Mouse (Mus musculus): ENCODE data around the gene Gm21972. TPM values are rescaled to one million over a fixed set of nuclear protein-coding genes. Genes with fewer than 3 reads are reported as not detected.

Gm21972 gene
- total RNA-seq, 2 experiments from 2014 or later = 1.8 TPM; not detected in 1

DNA sequence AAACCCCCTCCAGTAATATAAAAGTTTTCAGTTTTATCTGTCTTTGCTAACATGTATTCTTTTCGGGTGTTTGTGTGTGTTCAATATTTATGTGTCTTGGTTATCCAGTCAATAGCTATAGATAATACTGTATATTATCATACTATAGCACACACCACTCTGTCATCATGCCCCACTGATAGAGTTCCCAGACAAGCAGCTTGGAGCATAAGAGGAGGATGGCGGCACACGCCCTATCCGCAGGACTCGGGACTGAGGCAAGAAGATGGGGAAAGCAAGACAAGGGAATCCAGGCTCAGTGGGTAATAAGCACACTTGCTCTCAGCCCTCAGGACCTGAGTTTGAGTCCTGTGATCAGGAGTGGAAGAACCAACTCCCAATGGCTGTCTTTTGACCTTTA, 27.0 kb downstream of the Gm21972 start:
- intact Hi-C loops (cut with DNase I) = no loop called here
- no peak for DNase-seq

DNA sequence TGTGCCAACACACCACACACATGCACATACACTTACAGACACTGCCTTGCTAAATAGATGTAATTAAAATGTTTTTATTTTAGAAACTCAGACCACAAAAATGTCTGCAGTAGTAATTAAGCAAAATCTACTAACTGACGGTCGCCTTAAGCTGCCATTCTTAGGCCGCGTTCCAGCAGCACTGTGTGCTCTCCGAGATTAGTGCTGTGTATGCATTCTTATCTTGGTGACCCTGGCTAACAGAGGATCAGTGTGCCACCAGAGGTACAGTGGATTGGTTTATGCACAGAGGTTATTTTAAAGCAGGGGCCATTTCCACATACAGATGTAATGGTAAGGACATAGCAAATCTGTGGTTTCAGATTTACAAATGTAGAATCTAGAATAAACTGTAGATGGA, 27.6 kb downstream of the Gm21972 start:
- intact Hi-C loops (cut with DNase I) = no loop called here
- DNase-seq = no peak

- DNase-seq = no peak
- intact Hi-C loops (cut with DNase I) = no loop called here
These were observed 41.2 kb downstream of the Gm21972 start for GRCm38 (mm10) chr1:86174602-86175001.

DNA sequence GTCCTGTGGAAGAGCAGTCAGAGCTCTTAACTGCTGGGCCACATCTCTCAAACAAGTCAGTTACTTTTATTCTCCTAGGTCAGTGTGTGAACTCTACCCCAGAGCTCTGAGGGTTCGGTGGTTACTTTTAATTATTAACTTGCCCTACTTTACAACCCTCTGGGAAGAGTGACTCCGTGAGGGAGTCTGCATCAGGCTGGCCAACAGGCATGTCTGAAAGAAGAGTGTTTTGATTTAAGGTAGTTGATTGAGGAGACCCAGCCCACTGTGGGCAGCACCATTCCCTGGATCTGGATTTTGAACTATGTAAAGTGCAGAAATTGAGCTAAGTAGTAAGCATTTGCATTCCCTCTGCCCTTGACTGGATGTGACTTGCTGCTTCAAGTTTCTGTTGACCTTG, 42.6 kb downstream of the Gm21972 start:
- DNase-seq = no peak
- intact Hi-C loops (cut with DNase I) = no loop called here

GRCm38 (mm10) chr1:86178462-86179253, 45.2 kb downstream of the Gm21972 start:
- intact Hi-C loops (cut with DNase I) = loop anchor here (1.0 kb wide), 1 partner anchor 161 kb away; no protein-coding TSS in a partner anchor
- DNase-seq = peak; percentile 82 to 89

DNA sequence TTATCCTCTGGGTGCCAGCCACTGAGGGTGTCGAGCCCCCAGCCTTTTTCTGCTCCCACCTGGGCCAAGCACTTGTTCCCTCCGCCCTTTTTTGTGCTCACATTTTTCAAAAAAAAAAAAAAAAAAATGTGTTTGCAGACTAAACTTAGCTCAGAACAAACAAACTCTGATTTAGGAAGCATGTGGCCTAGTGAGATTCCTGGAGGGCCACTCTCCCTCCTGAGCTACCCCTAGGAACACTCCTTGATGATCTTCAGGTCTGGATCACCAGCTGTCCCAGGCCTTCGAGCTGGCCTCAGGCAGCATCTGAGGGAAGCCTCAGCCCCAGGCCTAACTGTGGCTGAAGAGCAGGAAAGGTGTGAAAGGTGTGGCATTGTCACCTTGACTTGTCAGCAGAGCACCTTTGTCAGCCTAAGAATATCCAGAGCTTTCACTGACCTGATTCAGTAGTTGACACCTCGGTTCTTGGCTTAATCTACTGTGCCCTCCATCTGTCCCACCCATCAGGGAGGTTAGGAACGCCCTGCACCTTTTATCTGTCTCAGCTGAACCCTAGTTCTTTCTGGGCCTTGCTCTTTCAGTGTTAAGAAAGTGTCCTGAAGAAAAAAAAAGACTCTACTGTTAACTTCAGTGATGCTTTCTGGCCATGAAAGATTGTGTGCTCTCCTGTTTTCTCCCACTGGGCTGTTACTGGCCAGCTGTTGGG, 48.7 kb downstream of the Gm21972 start:
- intact Hi-C loops (cut with DNase I) = no loop called here
- no peak for DNase-seq

GRCm38 (mm10) chr1:86183577-86184263, 50.3 kb downstream of the Gm21972 start:
- intact Hi-C loops (cut with DNase I) = no loop called here

GRCm38 (mm10) chr1:86186762-86187161, 53.3 kb downstream of the Gm21972 start:
- intact Hi-C loops (cut with DNase I) = no loop called here
- DNase-seq = no peak

More at GRCm38 (mm10) chr1:86183577-86184263, 50.3 kb downstream of the Gm21972 start:
- no peak for DNase-seq

DNA sequence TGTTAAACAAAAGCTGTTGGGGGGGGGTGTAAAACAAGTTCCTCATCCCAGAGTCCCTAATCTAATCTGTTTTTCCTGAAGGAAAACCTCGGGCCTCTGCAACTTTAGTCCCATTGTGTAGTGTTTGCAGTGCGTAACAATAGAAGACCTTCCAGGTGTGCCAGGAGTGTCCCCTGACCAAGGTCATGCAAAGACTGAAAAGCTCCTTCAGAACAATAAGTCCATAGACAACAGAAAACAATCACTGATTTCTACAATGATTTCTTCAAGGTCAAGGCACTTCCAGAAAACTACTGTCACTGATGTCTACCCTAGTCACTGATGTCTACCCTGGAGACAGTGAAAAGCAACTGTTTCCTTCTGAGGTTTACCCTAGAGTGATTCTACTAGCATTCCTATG, 54.4 kb downstream of the Gm21972 start:
- DNase-seq = no peak
- intact Hi-C loops (cut with DNase I) = no loop called here

DNA sequence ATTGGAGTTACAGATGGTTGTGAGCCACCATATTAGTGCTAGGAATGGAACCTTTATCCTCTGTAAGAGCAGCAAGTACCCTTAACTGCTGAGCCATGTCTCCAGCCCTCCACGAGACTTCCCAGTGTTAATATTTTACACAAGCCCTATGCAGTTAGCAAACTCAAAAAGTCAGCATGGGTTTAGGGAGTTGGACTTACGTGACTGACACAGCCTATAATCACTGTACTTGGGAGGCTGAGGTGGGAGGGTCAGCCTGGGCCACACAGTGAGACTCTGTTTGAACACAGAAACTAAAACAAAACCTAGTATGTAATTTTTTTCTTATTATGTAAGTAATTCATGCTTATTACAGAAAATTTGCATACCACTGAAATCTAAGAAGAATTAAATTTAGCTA, 54.8 kb downstream of the Gm21972 start:
- intact Hi-C loops (cut with DNase I) = no loop called here
- DNase-seq = no peak

- intact Hi-C loops (cut with DNase I) = no loop called here
- no peak for DNase-seq
These were observed 55.7 kb downstream of the Gm21972 start for GRCm38 (mm10) chr1:86189034-86189702.

GRCm38 (mm10) chr1:86190843-86191242, 57.4 kb downstream of the Gm21972 start:
- no peak for DNase-seq
- intact Hi-C loops (cut with DNase I) = no loop called here

DNA sequence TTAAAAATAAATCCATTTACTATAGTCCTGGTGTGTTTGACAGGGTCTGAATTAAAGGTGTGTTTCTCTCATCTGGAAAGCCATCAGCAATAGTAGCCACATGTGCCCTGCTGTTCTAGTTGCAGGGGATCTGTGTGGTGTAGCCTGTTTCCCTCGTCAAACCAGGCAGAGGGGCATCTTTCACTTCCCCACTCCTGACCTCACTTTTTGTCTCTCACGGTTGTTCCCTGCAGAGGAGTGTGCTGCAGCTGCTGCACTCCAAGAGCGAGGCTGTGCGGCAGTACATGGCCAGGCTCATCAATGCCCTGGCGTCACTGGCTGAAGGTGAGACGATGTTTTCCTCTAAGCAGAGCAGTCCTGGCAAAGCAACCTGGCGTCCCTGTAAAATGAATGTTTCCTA, 60.6 kb downstream of the Gm21972 start:
- no peak for DNase-seq
- intact Hi-C loops (cut with DNase I) = no loop called here

GRCm38 (mm10) chr1:86198276-86198675, 64.8 kb downstream of the Gm21972 start:
- intact Hi-C loops (cut with DNase I) = no loop called here
- DNase-seq = no peak

DNA sequence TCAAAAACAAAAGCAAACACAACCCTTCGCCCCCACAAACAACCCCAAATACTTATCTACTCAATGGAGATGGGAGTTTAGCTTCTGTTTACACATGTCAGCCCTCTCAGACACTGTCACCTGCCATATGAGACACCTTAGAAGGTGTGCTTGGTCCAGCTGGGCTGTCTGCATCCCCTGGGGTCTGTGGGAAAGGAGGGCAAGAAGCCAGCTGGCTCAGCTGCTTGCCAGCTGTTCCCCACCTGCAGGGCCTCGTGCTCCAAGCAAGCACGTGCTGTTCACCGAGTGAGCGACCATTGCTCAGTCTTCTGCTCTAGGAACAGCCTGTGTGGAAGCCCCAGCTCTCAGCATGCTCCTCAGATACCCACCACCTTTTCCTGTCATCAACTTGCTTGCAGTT, 65.6 kb downstream of the Gm21972 start:
- no peak for DNase-seq
- intact Hi-C loops (cut with DNase I) = no loop called here

GRCm38 (mm10) chr1:86201312-86201711, 67.9 kb downstream of the Gm21972 start:
- no peak for DNase-seq
- intact Hi-C loops (cut with DNase I) = no loop called here

- intact Hi-C loops (cut with DNase I) = no loop called here
- DNase-seq = no peak
These were observed 69.3 kb downstream of the Gm21972 start for GRCm38 (mm10) chr1:86202617-86203219.

DNA sequence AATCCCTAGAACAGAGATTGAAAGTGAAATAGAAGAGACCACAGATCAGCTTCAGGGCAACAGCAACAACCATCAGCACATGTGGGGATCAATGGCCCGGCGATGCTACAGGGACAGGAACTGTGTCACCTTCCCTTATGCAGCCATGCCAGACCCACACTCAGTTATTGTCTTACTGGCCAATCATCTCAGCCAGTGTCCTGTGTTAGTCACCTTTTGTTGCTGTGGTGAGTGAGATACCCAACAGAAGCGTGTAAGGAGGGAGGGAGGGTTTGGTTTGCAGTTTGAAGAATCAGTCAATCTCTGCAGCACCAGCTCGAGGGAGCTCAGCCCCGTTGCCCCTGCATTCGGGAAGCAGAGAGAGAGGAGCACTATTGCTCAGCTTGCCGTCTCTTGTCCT, 77.2 kb downstream of the Gm21972 start:
- no peak for DNase-seq
- intact Hi-C loops (cut with DNase I) = no loop called here

DNA sequence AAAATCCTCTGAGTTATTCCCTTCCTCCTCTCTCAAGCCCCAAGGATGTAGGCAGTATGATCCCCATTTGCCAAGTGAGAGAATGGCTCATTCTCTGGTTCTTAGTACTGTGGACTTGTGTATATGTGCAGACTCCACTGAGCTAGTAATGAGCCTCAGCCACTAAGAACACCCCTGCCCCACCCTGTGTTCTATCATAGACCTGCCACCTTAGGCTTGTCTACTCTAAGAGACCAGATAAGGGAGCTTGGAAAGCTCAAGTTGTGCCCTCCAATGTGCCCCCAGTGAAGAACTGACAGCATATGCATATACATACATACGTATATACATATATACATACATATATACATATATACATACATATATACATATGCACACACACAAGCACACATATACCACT, 78.1 kb downstream of the Gm21972 start:
- intact Hi-C loops (cut with DNase I) = no loop called here
- no peak for DNase-seq

Data from heart, postnatal 10 days (tissue).